Comparison of ENCODE assay signal across 8 mouse cellular contexts in genomic region chr1:156939251-156940141, GRCm38 (mm10). TPM values are rescaled to one million over a fixed set of nuclear protein-coding genes. Genes with fewer than 3 reads are reported as not detected.
DNase-seq lines count a peak whose midpoint lies in the region; ATAC-seq and TF ChIP-seq lines count a peak whose summit lies in the region.

Gene Ralgps2, minus strand, starts transcription at chr1:156939626.

- no peaks in the 10 kb centered on the region for H3K9me3 ChIP-seq in erythroblast, embryonic 14.5 days (ENCODE audit: control insufficient read depth, low read length)
- no peaks in the 10 kb centered on the region for H3K9me3 ChIP-seq in limb, embryonic 12.5 days
- no peaks in the 10 kb centered on the region for H3K9me3 ChIP-seq in midbrain, embryonic 13.5 days

- TF ChIP-seq POLR2A in cortical plate, adult 2 months (IDR thresholded peaks at IDR 0.05; ENCODE audit: extremely low read depth, insufficient read depth, low read length): peak; percentile 18; the same call in 1 of the 2 replicates

- WGBS in limb, embryonic 12.5 days: 1% methylated on average over 103 of the region's 124 CpGs
- under 1% methylated on average over 99 of the region's 124 CpGs for WGBS in midbrain, embryonic 13.5 days

- no peaks in the 10 kb centered on the region for H3K36me3 ChIP-seq in erythroblast, embryonic 14.5 days (ENCODE audit: control insufficient read depth)
- no peaks in the 10 kb centered on the region for H3K36me3 ChIP-seq in limb, embryonic 12.5 days
- H3K36me3 ChIP-seq in midbrain, embryonic 13.5 days: no peaks in the 10 kb centered on the region

- peaks cover 41% of the 10 kb centered on the region for H3K27me3 ChIP-seq in erythroblast, embryonic 14.5 days (ENCODE audit: control insufficient read depth)
- H3K27me3 ChIP-seq in limb, embryonic 12.5 days: 0 out of 2 replicates have a peak, but pooled peaks cover 15% of the 10 kb centered on the region
- no peaks in the 10 kb centered on the region for H3K27me3 ChIP-seq in midbrain, embryonic 13.5 days

- TF ChIP-seq CTCF in cortical plate, adult 2 months (IDR thresholded peaks at IDR 0.05; ENCODE audit: extremely low read depth, insufficient read depth, low read length): no peak

- H3K4me1 ChIP-seq in erythroblast, embryonic 14.5 days (ENCODE audit: control insufficient read depth): peaks cover 37% of the 10 kb centered on the region
- peaks cover 1% of the 10 kb centered on the region; the same call in 1 of the 2 replicates for H3K4me1 ChIP-seq in cortical plate, adult 2 months (ENCODE audit: control insufficient read depth, insufficient read depth, low read length)
- H3K4me1 ChIP-seq in limb, embryonic 12.5 days (replicated peaks): peaks cover 22% of the 10 kb centered on the region
- H3K4me1 ChIP-seq in midbrain, embryonic 13.5 days (replicated peaks): peaks cover 21% of the 10 kb centered on the region

- H3K27ac ChIP-seq in cortical plate, adult 2 months (ENCODE audit: insufficient read depth, low read length): peak within 1 kb of the TSS; percentile 94
- H3K27ac ChIP-seq in limb, embryonic 12.5 days: peak within 1 kb of the TSS; percentile 93
- H3K27ac ChIP-seq in midbrain, embryonic 13.5 days: peak within 1 kb of the TSS; percentile 98

- peak within 1 kb of the TSS; percentile 91 for H3K9ac ChIP-seq in limb, embryonic 12.5 days (replicated peaks)
- peak within 1 kb of the TSS; percentile 94 for H3K9ac ChIP-seq in midbrain, embryonic 13.5 days (replicated peaks)

- peak within 1 kb of the TSS; percentile 85 for H3K4me3 ChIP-seq in erythroblast, embryonic 14.5 days (replicated peaks)
- peak within 1 kb of the TSS; percentile 98 for H3K4me3 ChIP-seq in cortical plate, adult 2 months (ENCODE audit: insufficient read depth, low read length)
- peak within 1 kb of the TSS; percentile 93 for H3K4me3 ChIP-seq in limb, embryonic 12.5 days (replicated peaks)
- peak within 1 kb of the TSS; percentile 91 for H3K4me3 ChIP-seq in midbrain, embryonic 13.5 days (replicated peaks)

- ATAC-seq in erythroblast, adult 5-6 weeks (replicated peaks; ENCODE audit: low FRiP score, poor library complexity, severe bottlenecking): no peak
- peak; percentile 52 for ATAC-seq in granulocyte monocyte progenitor cell, adult 5-6 weeks (replicated peaks; ENCODE audit: poor library complexity, severe bottlenecking)
- peak; percentile 75 for ATAC-seq in limb, embryonic 12.5 days (ENCODE audit: insufficient number of reproducible peaks, insufficient read depth, low FRiP score, low TSS enrichment, low read depth)
- peak; percentile 83 for ATAC-seq in midbrain, embryonic 13.5 days

- peak within 1 kb of the TSS; percentile 88 for H3K4me2 ChIP-seq in limb, embryonic 12.5 days
- H3K4me2 ChIP-seq in midbrain, embryonic 13.5 days (replicated peaks): peak within 1 kb of the TSS; percentile 76

- peak; percentile 67 for DNase-seq in kidney, adult 18-20 months
- DNase-seq in spleen, adult 18-20 months: peak; percentile 70 to 74

RNA-seq across cellular contexts. Expression of gene Ralgps2, which starts in this region (rescaled TPM):
- 0.32 and 0.80 TPM in 2 replicates for polyA plus RNA-seq in erythroblast, embryonic 14.5 days (2012)
- 2.1 and 3.6 TPM in 2 replicates for total RNA-seq in erythroblast, adult 5-6 weeks (2015; ENCODE audit: low replicate concordance)
- 3.1 and 6.6 TPM in 2 replicates for total RNA-seq in erythroblast, adult 5-6 weeks (2017; ENCODE audit: low replicate concordance)
- 17.9 and 18.9 TPM in 2 replicates for polyA plus RNA-seq in cortical plate, adult 2 months (2012; rRNA removed)
- total RNA-seq in granulocyte monocyte progenitor cell, adult 5-6 weeks (2014; fragmentation: Nextera tagmentation): 12.5 and 20.4 TPM in 2 replicates
- 26.4 and 28.8 TPM in 2 replicates for total RNA-seq in granulocyte monocyte progenitor cell, adult 5-6 weeks (2017)
- polyA plus RNA-seq in limb, embryonic 12.5 days (2016; fragmentation: Nextera tagmentation; extraction: Ambion mirVana): 76.9 and 83.1 TPM in 2 replicates
- 132 and 143 TPM in 2 replicates for polyA plus RNA-seq in midbrain, embryonic 13.5 days (2015; fragmentation: Nextera tagmentation; extraction: Ambion mirVana)

Comparison
In these comparisons a context has a peak if more than half of its experiments do, and no peak if none do; other contexts are left out.
1. RNA of gene Ralgps2 (polyA plus RNA-seq): 132 to 143 TPM in midbrain, embryonic 13.5 days, 76.9 to 83.1 TPM in limb, embryonic 12.5 days and 17.9 to 18.9 TPM in cortical plate, adult 2 months; 0.32 to 0.80 TPM in erythroblast, embryonic 14.5 days; every median in the first group is over 10 times any median in the second.
2. Peak in every context shown above with its lines, with median percentiles within 50 percentile points of each other: H3K4me3 ChIP-seq and H3K27ac ChIP-seq.